Mouse (Mus musculus): ENCODE results near the gene Gm20388.

DNA sequence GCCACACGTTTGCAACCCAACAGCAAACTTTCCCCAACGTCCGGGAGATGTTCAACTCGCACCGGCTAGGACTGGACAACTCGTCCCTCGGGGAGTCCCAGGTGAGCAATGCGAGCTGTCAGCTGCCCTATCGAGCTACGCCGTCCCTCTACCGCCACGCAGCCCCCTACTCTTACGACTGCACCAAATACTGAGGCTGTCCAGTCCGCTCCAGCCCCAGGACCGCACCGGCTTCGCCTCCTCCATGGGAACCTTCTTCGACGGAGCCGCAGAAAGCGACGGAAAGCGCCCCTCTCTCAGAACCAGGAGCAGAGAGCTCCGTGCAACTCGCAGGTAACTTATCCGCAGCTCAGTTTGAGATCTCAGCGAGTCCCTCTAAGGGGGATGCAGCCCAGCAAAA is 1207.3 kb downstream of the Gm20388 start:
- TF ChIP-seq CTCF (IDR thresholded peaks at IDR 0.05; ENCODE audit: borderline replicate concordance, extremely low read depth, insufficient read depth, insufficient read length) (no peak), POLR2A (IDR thresholded peaks at IDR 0.05; ENCODE audit: borderline replicate concordance, extremely low read depth, insufficient read depth, insufficient read length, poor library complexity, severe bottlenecking) (no peak)

Data from brain, embryonic 14.5 days (tissue).